Mouse (Mus musculus): ENCODE results near the gene Cdyl.

Gene Cdyl

GRCm38 (mm10) chr13:35659406-35659985 lies at the start of gene Cdyl:
Gene Cdyl (plus strand): TSS chr13:35659833.
- DNase-seq (ENCODE audit: low spot score in 2 of 2), result no peak

- DNase-seq (ENCODE audit: low spot score in 2 of 2), result no peak
These were observed 48.9 kb upstream of the Cdyl start for GRCm38 (mm10) chr13:35610718-35611117.

- no peak for DNase-seq (ENCODE audit: low spot score in 2 of 2)
These were observed 47.1 kb upstream of the Cdyl start for GRCm38 (mm10) chr13:35612506-35612905.

GRCm38 (mm10) chr13:35614832-35615479 lies 44.7 kb upstream of the Cdyl start:
- DNase-seq (ENCODE audit: low spot score in 2 of 2), result no peak

- DNase-seq (ENCODE audit: low spot score in 2 of 2), result no peak
These were observed 43.0 kb upstream of the Cdyl start for GRCm38 (mm10) chr13:35616524-35617099.

GRCm38 (mm10) chr13:35619356-35619755 lies 40.3 kb upstream of the Cdyl start:
- DNase-seq (ENCODE audit: low spot score in 2 of 2), result no peak

GRCm38 (mm10) chr13:35620756-35621155 lies 38.9 kb upstream of the Cdyl start:
- no peak for DNase-seq (ENCODE audit: low spot score in 2 of 2)

GRCm38 (mm10) chr13:35624831-35625230 lies 34.8 kb upstream of the Cdyl start:
- DNase-seq (ENCODE audit: low spot score in 2 of 2), result no peak

- no peak for DNase-seq (ENCODE audit: low spot score in 2 of 2)
These were observed 34.1 kb upstream of the Cdyl start for GRCm38 (mm10) chr13:35625556-35625955.

- no peak for DNase-seq (ENCODE audit: low spot score in 2 of 2)
These were observed 32.3 kb upstream of the Cdyl start for GRCm38 (mm10) chr13:35627319-35627718.

GRCm38 (mm10) chr13:35647132-35647823 lies 12.4 kb upstream of the Cdyl start:
- DNase-seq (ENCODE audit: low spot score in 2 of 2), result no peak

GRCm38 (mm10) chr13:35650284-35650872 lies 9.3 kb upstream of the Cdyl start:
- no peak for DNase-seq (ENCODE audit: low spot score in 2 of 2)

GRCm38 (mm10) chr13:35652851-35653250 lies 6.8 kb upstream of the Cdyl start:
- DNase-seq (ENCODE audit: low spot score in 2 of 2), result no peak

GRCm38 (mm10) chr13:35656853-35657252 lies 2.8 kb upstream of the Cdyl start:
- DNase-seq (ENCODE audit: low spot score in 2 of 2), result no peak

GRCm38 (mm10) chr13:35665456-35665855 lies 5.8 kb downstream of the Cdyl start:
- peak in 1 of 2 experiments; percentile 34 for DNase-seq (ENCODE audit: low spot score in 2 of 2)

GRCm38 (mm10) chr13:35669910-35670469 lies 10.4 kb downstream of the Cdyl start:
- DNase-seq (ENCODE audit: low spot score in 2 of 2), result no peak

GRCm38 (mm10) chr13:35670875-35671274 lies 11.2 kb downstream of the Cdyl start:
- no peak for DNase-seq (ENCODE audit: low spot score in 2 of 2)

GRCm38 (mm10) chr13:35676921-35677320 lies 17.3 kb downstream of the Cdyl start:
- DNase-seq (ENCODE audit: low spot score in 2 of 2), result no peak

- no peak for DNase-seq (ENCODE audit: low spot score in 2 of 2)
These were observed 17.9 kb downstream of the Cdyl start for GRCm38 (mm10) chr13:35677433-35678051.

GRCm38 (mm10) chr13:35678691-35679090 lies 19.1 kb downstream of the Cdyl start:
- no peak for DNase-seq (ENCODE audit: low spot score in 2 of 2)

- no peak for DNase-seq (ENCODE audit: low spot score in 2 of 2)
These were observed 21.7 kb downstream of the Cdyl start for GRCm38 (mm10) chr13:35681361-35681760.

GRCm38 (mm10) chr13:35686273-35686672 lies 26.6 kb downstream of the Cdyl start:
- DNase-seq (ENCODE audit: low spot score in 2 of 2), result no peak

All from natural killer cell, adult 2 months (primary cell).